Mouse (Mus musculus) activated CD4-positive, CD25-positive, alpha-beta regulatory T cell, adult 4 months (primary cell): ENCODE measurements around the gene Rmdn2. TPM values are rescaled to one million over a fixed set of nuclear protein-coding genes. Genes with fewer than 3 reads are reported as not detected.

Source experiments
- ATAC-seq: one replicate; pipeline ENCODE4 v1.8.0; 2017
- polyA plus RNA-seq, 2 experiments: library from polyadenylated mRNA; unstranded; fragments of 100-300 nt; shearing (Covaris generic); gene quantifications; one replicate each; pipeline ENCODE4 v1.2.1; 2017

Gene Rmdn2
- polyA plus RNA-seq, 2 experiments from 2014 or later: 4.9 to 7.3 TPM

DNA sequence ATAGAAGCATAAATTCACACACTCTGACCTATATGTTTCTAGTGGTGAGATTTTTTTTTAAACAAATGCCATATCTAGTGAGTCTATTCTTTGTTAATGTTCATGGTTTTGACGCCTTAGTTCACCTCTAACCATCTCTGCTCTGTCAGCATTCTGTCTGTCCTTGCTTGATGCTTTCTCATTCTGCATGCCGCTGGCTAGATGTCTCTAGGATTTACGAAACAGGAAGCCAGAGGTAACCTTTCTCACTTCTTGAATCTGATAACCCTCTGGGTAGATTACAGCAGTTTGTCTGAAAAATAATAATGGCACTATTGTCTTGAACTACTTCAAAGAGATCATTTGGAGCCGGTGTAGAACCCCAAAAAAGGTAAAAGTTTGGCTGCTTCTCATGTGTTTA lies 5.0 kb downstream of the Rmdn2 start:
- no peak for ATAC-seq

DNA sequence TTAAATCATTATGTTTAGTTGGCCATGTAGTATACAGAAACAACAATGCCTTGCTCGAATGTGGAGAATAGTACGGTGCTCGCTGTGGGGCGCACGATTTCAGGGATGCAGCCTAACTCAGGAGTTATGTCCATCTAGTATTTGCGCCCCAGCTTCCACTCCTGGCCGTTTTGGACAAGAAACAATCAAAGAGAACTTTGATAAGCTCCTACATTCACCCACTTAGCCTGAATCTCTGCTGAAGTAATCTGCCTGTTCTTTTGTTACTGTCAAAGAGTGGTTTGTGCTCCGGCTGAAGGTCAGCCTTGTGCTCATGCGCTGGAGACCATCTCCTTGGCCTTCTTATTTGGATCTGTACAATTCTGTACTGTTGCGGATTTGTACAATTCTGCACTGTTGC lies 6.8 kb downstream of the Rmdn2 start:
- ATAC-seq: no peak

GRCm38 (mm10) chr17:79618984-79619383 lies 7.3 kb downstream of the Rmdn2 start:
- ATAC-seq: no peak

DNA sequence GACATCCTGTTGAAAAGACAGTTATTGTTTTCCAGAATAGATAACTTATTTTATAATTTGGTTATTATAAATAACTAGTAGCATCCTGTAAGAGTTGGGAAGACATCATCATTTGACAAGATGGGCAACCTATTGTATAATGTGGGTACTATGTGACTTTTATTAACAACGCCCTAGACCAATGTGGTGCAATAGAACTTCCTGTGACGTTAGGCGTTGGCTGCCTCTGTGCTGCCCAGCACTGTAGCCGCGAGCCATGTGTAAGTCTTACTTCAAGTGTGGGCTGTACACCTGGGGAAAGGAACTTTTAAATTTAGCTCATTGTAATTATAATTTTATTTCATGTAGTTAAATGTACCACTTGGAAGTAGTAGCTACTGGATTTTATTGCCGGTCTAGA lies 10.4 kb downstream of the Rmdn2 start:
- no peak for ATAC-seq

DNA sequence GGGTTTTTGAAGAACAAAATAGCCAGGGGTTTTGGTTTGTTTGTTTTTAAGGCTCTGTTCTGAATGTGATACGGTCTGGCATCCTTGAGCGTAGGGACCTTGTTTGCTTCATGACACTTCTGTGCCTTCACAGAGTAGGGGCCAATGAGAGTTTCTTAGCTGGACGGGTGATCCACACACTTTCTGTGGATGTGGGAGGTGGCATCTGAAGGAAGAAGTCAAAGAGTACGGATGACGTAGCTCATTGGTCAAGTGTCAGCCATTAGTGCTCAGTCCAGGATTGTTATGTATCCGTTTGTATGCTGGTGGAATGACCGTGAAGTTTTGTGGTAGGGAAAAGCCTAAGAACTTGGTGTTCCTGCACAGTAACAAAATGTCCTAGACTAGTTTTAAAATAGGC lies 10.9 kb downstream of the Rmdn2 start:
- no peak for ATAC-seq

DNA sequence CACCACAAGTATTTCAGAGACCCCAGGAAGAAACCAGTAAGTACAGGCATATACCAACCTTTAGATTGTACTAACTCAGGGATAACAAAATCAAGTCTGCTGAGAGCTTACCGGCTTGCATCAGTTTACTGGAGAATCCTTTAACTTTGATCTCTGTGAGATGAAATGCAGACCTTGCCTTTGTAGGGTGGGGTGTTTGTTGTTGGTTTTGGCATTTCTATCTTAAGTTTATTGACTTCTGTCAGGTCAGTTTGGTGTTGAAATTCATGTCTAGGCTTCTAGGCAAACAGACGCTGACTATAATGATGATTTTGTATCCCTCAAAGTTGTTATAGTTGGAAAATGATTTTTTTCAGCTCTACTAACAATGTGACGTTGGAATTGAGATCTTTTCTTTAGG lies 12.2 kb downstream of the Rmdn2 start:
- no peak for ATAC-seq

GRCm38 (mm10) chr17:79626241-79626816 lies 14.7 kb downstream of the Rmdn2 start:
- ATAC-seq: no peak

- ATAC-seq: no peak
These were observed 38.2 kb downstream of the Rmdn2 start for GRCm38 (mm10) chr17:79649893-79650292.

DNA sequence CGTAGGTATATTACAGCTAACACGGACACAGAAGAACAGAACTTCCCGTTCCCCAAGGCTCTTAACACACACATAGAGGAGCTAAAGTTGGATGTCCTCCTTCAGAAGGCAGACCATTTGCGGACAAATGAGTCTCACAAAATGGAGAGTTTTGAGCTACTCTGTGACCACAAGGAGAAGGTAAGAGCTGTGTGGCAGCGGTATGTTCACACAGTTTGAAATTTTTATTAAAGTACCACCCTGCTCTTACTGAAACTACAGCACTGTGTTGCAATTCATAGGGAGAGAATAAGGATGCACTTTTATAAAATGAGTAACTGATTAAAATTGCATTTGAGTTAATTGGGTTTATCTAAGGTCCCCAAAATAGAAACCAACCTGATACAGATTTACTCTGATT lies 38.6 kb downstream of the Rmdn2 start:
- ATAC-seq: no peak

GRCm38 (mm10) chr17:79653171-79653570 lies 41.5 kb downstream of the Rmdn2 start:
- ATAC-seq: no peak

- ATAC-seq: no peak
These were observed 42.5 kb downstream of the Rmdn2 start for GRCm38 (mm10) chr17:79654187-79654586.

DNA sequence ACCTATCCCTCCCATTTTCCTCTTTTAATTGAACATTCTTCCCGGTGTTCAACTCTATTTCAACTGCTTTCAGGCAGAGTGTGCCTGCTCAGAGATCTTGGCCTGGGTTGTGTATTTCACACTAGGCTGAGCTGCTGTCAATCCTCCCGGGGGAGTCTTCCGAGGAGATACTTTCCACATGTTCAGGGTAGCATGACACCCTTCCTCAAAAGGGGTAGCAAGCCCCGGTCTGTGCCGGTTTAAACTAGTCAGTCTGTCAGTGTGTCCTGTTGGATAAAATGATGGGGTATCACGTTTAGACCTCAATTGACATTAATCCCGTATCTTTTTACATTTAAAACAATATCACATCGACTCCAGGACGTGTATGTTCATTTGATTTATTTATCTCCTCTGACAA lies 46.1 kb downstream of the Rmdn2 start:
- no peak for ATAC-seq

DNA sequence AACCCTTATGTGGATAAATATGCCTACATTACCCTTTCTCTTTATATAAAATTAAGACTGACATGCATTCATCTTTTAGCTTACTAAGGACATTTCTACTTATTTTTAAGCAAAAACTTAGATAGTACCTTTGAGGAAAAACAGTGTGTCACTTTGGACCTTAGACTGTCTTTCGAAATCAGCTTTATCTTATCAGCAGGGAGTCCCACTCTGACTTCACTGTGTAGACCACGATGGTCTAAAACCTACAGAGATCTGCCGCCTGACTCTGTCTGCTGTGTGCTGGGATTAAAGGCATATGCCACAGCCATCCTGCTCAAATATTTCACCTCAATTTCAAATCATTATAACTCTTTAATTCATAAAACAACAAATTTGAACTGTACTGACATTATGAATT lies 46.8 kb downstream of the Rmdn2 start:
- ATAC-seq: no peak

GRCm38 (mm10) chr17:79658863-79659262 lies 47.2 kb downstream of the Rmdn2 start:
- ATAC-seq: no peak

- peak; percentile 40 for ATAC-seq
These were observed 49.7 kb downstream of the Rmdn2 start for GRCm38 (mm10) chr17:79661387-79661786.

- no peak for ATAC-seq
These were observed 50.2 kb downstream of the Rmdn2 start for GRCm38 (mm10) chr17:79661848-79662247.

- no peak for ATAC-seq
These were observed 51.9 kb downstream of the Rmdn2 start for GRCm38 (mm10) chr17:79663393-79664105.

GRCm38 (mm10) chr17:79664106-79664417 lies 52.4 kb downstream of the Rmdn2 start:
- ATAC-seq: no peak

DNA sequence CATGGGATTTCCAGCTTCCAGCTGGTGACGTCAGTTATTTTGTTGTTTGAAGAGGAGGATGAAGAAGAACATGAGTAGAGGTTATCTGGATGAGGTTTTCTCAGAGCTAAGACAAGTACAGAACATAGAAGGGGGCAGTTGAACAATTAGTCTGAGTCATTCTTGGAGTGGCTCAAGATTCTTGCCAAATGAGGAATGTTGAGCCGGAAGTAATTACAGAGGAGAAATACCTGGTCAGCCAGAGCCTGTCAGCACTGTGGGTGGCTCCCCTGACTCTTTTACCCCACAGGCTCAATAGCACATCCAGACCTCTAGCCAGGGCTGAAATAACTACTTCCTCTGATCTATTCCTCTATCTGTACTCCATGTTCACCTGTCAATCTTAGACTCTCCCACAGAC lies 59.2 kb downstream of the Rmdn2 start:
- no peak for ATAC-seq

GRCm38 (mm10) chr17:79695106-79695505 lies 83.4 kb downstream of the Rmdn2 start:
- ATAC-seq: no peak

DNA sequence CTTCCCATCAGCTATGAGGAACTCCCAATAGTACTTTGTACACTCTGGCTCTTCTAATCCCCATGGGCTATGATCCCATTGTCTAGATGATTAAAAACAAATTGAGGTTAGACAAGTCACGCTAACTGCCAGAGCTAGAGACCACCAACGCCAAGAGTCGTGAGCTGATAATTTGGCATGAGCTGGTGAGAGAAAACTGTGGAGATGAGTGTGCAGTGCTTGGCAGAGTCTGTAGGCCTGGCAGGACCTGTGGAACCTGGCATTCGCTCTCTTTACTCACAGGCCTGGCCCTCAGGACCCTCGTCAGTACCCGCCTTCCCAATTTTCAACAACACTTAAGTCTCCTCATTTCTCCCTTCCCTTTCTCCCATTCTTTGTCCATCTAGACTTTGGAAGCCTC lies 83.9 kb downstream of the Rmdn2 start:
- no peak for ATAC-seq

DNA sequence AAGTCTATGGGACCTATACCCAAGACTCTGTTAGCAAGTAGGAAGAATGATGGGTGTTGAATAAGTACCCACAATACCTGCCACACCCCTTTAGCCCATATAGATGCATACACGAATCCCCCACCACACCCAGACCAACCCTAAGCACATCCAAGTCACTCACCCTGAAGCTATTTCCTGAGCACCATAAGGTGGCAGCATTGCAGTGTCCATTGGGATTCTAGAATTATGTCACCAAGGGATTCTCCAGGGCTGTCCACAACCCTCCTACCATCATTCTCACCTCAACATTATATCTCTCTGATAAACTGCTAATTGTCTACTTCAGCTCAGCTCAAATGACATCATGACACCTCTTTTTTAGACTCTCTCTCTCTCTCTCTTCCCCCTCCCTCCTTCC lies 87.5 kb downstream of the Rmdn2 start:
- no peak for ATAC-seq

GRCm38 (mm10) chr17:79700871-79701270 lies 89.2 kb downstream of the Rmdn2 start:
- ATAC-seq: no peak

DNA sequence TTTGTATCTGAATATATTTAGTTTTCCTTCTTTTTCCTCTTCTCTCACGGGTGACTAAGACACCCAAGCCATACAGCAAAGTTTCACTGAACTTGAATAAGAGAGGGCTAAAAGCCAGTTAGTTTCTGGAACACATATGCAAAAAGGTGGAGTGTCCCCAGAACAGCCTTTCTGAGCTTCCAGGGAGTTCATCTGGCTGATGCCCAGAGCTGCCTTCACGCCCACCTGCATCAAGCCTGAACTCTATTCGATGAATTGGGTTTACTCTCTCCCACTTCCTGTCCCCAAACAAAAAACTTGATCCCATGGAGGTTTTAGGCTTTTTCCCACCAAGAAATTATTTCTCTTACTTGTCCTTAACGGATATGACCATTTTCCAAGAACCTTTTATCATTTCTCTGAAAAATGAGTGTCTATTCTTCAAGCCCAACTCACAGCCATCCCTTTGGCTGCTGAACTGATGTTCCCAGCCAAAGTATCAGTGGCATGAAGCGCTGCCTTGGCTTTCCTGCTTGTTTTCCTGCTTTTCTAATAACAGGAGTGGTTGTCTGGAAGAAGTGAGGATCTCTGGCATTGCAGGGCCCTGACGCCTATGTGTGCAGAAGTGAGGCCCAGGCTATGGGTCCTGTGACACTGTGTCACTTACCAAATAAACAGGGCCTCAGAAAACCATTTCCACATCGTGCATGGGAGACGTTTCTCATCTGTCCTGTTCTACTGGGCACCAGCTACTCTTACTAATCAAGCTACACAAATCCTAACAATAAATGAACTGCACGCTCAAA lies 94.2 kb downstream of the Rmdn2 start:
- no peak for ATAC-seq
